Mouse (Mus musculus): ENCODE results near the gene Olfr1287. TPM values are rescaled to one million over a fixed set of nuclear protein-coding genes. Genes with fewer than 3 reads are reported as not detected.

The Olfr1287 gene
- polyA plus RNA-seq (2011; ENCODE audit: insufficient read length, low read depth, missing spikeins) = not detected in 2 replicates

DNA sequence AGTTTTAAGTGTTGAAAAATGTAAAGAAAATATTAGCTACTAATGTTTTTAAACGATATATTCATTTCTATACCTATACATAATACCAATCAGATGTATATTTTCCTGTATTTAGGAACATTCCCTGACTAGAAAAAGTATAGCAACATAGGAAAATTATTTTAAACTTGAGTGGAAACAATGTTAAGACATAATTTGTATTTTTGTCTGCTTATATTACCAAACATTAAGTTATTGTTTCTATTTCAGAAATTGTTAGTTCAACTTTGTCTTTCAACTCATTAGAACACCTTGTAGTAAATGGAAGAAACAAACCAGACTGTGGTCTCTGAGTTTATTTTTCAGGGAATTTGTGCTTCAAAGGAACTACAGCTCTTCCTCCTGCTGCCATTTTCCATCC lies at the start of gene Olfr1287:
TSS of gene Olfr1287 (plus strand) at position 301 of the 400 bp plus-strand sequence.
- Histone ChIP-seq H3K27ac (ENCODE audit: insufficient read depth, low read length) (no peak within 1 kb of the TSS), H3K4me1 (ENCODE audit: control insufficient read depth, insufficient read depth, low read length) (no peaks in the 10 kb centered on the region), H3K4me3 (ENCODE audit: insufficient read depth, low read length) (no peak within 1 kb of the TSS)
- no peak for TF ChIP-seq POLR2A (IDR thresholded peaks at IDR 0.05; ENCODE audit: low read depth, low read length)
- TF ChIP-seq CTCF (IDR thresholded peaks at IDR 0.05; ENCODE audit: borderline replicate concordance, insufficient read depth, low read length) = no peak

- Histone ChIP-seq H3K27ac (ENCODE audit: insufficient read depth, low read length) (no peak within 1 kb of the TSS), H3K4me1 (ENCODE audit: control insufficient read depth, insufficient read depth, low read length) (no peaks in the 10 kb centered on the region), H3K4me3 (ENCODE audit: insufficient read depth, low read length) (no peak within 1 kb of the TSS)
- no peak for TF ChIP-seq CTCF (IDR thresholded peaks at IDR 0.05; ENCODE audit: borderline replicate concordance, insufficient read depth, low read length)
- TF ChIP-seq POLR2A (IDR thresholded peaks at IDR 0.05; ENCODE audit: low read depth, low read length) = no peak
Observed at GRCm38 (mm10) chr2:111422931-111423330, 26.0 kb upstream of the Olfr1287 start, which contains the start of gene Olfr1286. Olfr1286 (minus strand) TSS chr2:111423115.

DNA sequence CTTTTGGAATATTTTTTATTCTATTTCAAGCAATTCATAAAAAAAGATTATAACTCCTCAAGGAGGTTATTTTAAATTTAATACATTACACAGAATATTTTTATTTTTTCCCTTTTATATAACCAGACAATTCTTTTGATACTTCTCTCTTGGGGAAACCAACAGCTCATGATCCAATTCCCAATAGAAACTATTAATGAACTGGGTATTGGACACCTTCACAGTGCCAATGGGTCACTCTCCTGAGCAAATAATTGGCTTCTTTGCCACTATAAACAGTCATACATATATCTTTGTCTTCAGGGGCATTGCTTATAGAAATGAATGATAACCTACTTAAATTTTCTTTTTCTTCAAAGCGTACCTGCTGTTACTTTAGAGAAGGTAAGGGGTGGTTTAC lies 24.9 kb downstream of the Olfr1287 start, which contains the start of gene Olfr1288:
TSS of gene Olfr1288 (plus strand) at position 301 of the 400 bp plus-strand sequence.
- H3K4me3 ChIP-seq (ENCODE audit: insufficient read depth, low read length) = no peak within 1 kb of the TSS
- no peak within 1 kb of the TSS for H3K27ac ChIP-seq (ENCODE audit: insufficient read depth, low read length)
- TF ChIP-seq POLR2A (IDR thresholded peaks at IDR 0.05; ENCODE audit: low read depth, low read length) (no peak), CTCF (IDR thresholded peaks at IDR 0.05; ENCODE audit: borderline replicate concordance, insufficient read depth, low read length) (no peak)
- H3K4me1 ChIP-seq (ENCODE audit: control insufficient read depth, insufficient read depth, low read length) = no peaks in the 10 kb centered on the region

DNA sequence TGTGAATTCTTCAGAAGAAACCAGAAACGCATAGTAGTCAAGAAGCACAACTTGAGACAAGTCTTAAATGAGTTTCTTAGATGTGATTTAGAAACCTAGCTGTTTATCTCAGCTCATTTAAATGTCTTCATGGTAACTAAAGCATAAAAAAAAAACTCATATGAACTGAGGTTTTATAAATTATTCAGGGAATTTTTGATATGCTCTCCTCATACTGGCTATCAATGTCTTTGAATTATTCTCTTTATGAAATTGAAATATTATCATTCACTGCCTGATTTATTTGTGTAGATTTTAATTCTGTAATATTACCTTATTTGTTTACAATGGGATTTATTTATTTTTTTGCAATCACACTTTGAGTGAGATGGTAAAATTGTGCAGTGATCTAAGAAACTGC lies 31.6 kb downstream of the Olfr1287 start, which contains the start of gene Olfr1289:
TSS of gene Olfr1289 (plus strand) at position 301 of the 400 bp plus-strand sequence.
- no peaks in the 10 kb centered on the region for H3K4me1 ChIP-seq (ENCODE audit: control insufficient read depth, insufficient read depth, low read length)
- no peak for TF ChIP-seq CTCF (IDR thresholded peaks at IDR 0.05; ENCODE audit: borderline replicate concordance, insufficient read depth, low read length)
- no peak for TF ChIP-seq POLR2A (IDR thresholded peaks at IDR 0.05; ENCODE audit: low read depth, low read length)
- H3K27ac ChIP-seq (ENCODE audit: insufficient read depth, low read length) = no peak within 1 kb of the TSS
- H3K4me3 ChIP-seq (ENCODE audit: insufficient read depth, low read length) = no peak within 1 kb of the TSS

- Histone ChIP-seq H3K4me3 (ENCODE audit: insufficient read depth, low read length) (no peak within 1 kb of the TSS), H3K4me1 (ENCODE audit: control insufficient read depth, insufficient read depth, low read length) (no peaks in the 10 kb centered on the region), H3K27ac (ENCODE audit: insufficient read depth, low read length) (no peak within 1 kb of the TSS)
- no peak for TF ChIP-seq CTCF (IDR thresholded peaks at IDR 0.05; ENCODE audit: borderline replicate concordance, insufficient read depth, low read length)
- TF ChIP-seq POLR2A (IDR thresholded peaks at IDR 0.05; ENCODE audit: low read depth, low read length) = no peak
Observed at GRCm38 (mm10) chr2:111493729-111494128, 44.8 kb downstream of the Olfr1287 start, which contains the start of gene Olfr1290. Olfr1290 (minus strand) TSS chr2:111493829.

DNA sequence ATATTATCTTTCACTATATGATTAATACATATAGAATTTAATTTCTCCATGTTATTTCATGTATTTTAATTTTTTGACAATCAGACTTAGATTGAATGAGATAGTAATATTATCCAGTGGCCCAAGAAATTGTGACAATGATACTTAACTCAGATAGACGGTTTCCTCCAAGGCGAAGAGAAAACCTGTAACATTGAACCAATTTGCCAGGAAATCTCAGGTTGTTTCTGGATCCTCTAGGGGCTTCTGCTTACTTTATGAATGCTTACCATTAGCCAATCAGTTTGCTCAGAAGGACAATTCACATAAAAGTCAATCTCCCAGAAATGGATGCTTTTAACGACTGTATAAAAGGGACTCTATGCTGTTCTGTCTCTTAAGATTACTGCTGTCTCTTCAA lies 47.9 kb downstream of the Olfr1287 start, which contains the start of gene Olfr1291-ps1:
TSS of gene Olfr1291-ps1 (plus strand) at position 301 of the 400 bp plus-strand sequence.
- Histone ChIP-seq H3K4me1 (ENCODE audit: control insufficient read depth, insufficient read depth, low read length) (no peaks in the 10 kb centered on the region), H3K4me3 (ENCODE audit: insufficient read depth, low read length) (no peak within 1 kb of the TSS), H3K27ac (ENCODE audit: insufficient read depth, low read length) (no peak within 1 kb of the TSS)
- TF ChIP-seq CTCF (IDR thresholded peaks at IDR 0.05; ENCODE audit: borderline replicate concordance, insufficient read depth, low read length) (no peak), POLR2A (IDR thresholded peaks at IDR 0.05; ENCODE audit: low read depth, low read length) (no peak)

Other genes with a start within 250 kb of the Olfr1287 start
- not detected in 2 replicates for gene 4930430A15Rik, start 219.5 kb upstream of the Olfr1287 start, polyA plus RNA-seq (2011; ENCODE audit: insufficient read length, low read depth, missing spikeins)
- gene Olfr1275, start 213.9 kb upstream of the Olfr1287 start, polyA plus RNA-seq (2011; ENCODE audit: insufficient read length, low read depth, missing spikeins) = not detected in 2 replicates
- not detected in 2 replicates for gene Olfr1276, start 194.6 kb upstream of the Olfr1287 start, polyA plus RNA-seq (2011; ENCODE audit: insufficient read length, low read depth, missing spikeins)
- not detected in 2 replicates for gene Olfr1277, start 175.0 kb upstream of the Olfr1287 start, polyA plus RNA-seq (2011; ENCODE audit: insufficient read length, low read depth, missing spikeins)
- gene Olfr1278, start 159.0 kb upstream of the Olfr1287 start, polyA plus RNA-seq (2011; ENCODE audit: insufficient read length, low read depth, missing spikeins) = not detected in 2 replicates
- not detected in 2 replicates for gene Olfr1279, start 148.5 kb upstream of the Olfr1287 start, polyA plus RNA-seq (2011; ENCODE audit: insufficient read length, low read depth, missing spikeins)
- not detected in 2 replicates for gene Olfr1280, start 135.1 kb upstream of the Olfr1287 start, polyA plus RNA-seq (2011; ENCODE audit: insufficient read length, low read depth, missing spikeins)
- not detected in 2 replicates for gene Olfr1281, start 122.6 kb upstream of the Olfr1287 start, polyA plus RNA-seq (2011; ENCODE audit: insufficient read length, low read depth, missing spikeins)
- not detected in 2 replicates for gene Olfr1282, start 113.1 kb upstream of the Olfr1287 start, polyA plus RNA-seq (2011; ENCODE audit: insufficient read length, low read depth, missing spikeins)
- not detected in 2 replicates for gene Olfr1283, start 82.4 kb upstream of the Olfr1287 start, polyA plus RNA-seq (2011; ENCODE audit: insufficient read length, low read depth, missing spikeins)
- not detected in 2 replicates for gene Olfr1284, start 73.6 kb upstream of the Olfr1287 start, polyA plus RNA-seq (2011; ENCODE audit: insufficient read length, low read depth, missing spikeins)
- gene Olfr1286, start 26.0 kb upstream of the Olfr1287 start, polyA plus RNA-seq (2011; ENCODE audit: insufficient read length, low read depth, missing spikeins) = not detected in 2 replicates
- gene Olfr1288, start 25.0 kb downstream of the Olfr1287 start, polyA plus RNA-seq (2011; ENCODE audit: insufficient read length, low read depth, missing spikeins) = not detected in 2 replicates
- not detected in 2 replicates for gene Olfr1289, start 31.7 kb downstream of the Olfr1287 start, polyA plus RNA-seq (2011; ENCODE audit: insufficient read length, low read depth, missing spikeins)
- not detected in 2 replicates for gene Olfr1290, start 44.7 kb downstream of the Olfr1287 start, polyA plus RNA-seq (2011; ENCODE audit: insufficient read length, low read depth, missing spikeins)
- gene Olfr1291-ps1, start 48.0 kb downstream of the Olfr1287 start, polyA plus RNA-seq (2011; ENCODE audit: insufficient read length, low read depth, missing spikeins) = not detected in 2 replicates
- gene Olfr1293-ps, start 76.1 kb downstream of the Olfr1287 start, polyA plus RNA-seq (2011; ENCODE audit: insufficient read length, low read depth, missing spikeins) = not detected in 2 replicates
- gene Olfr1294, start 91.1 kb downstream of the Olfr1287 start, polyA plus RNA-seq (2011; ENCODE audit: insufficient read length, low read depth, missing spikeins) = not detected in 2 replicates
- gene Olfr1295, start 120.5 kb downstream of the Olfr1287 start, polyA plus RNA-seq (2011; ENCODE audit: insufficient read length, low read depth, missing spikeins) = not detected in 2 replicates
- not detected in 2 replicates for gene Olfr1297, start 177.4 kb downstream of the Olfr1287 start, polyA plus RNA-seq (2011; ENCODE audit: insufficient read length, low read depth, missing spikeins)
- gene Olfr1298, start 200.1 kb downstream of the Olfr1287 start, polyA plus RNA-seq (2011; ENCODE audit: insufficient read length, low read depth, missing spikeins) = not detected in 2 replicates
- gene Olfr1299, start 212.3 kb downstream of the Olfr1287 start, polyA plus RNA-seq (2011; ENCODE audit: insufficient read length, low read depth, missing spikeins) = not detected in 2 replicates